Mouse (Mus musculus): ENCODE data around the gene Vwa3b. TPM values are rescaled to one million over a fixed set of nuclear protein-coding genes. Genes with fewer than 3 reads are reported as not detected.

The Vwa3b gene
- polyA plus RNA-seq, 1 experiment from 2014 or later: 1.1 TPM

GRCm38 (mm10) chr1:37214144-37214543 is 187.7 kb downstream of the Vwa3b start, which contains the start of gene Cnga3:
Gene Cnga3, plus strand, starts transcription at chr1:37214434.
- Histone ChIP-seq H3K27ac (replicated peaks) (no peak within 1 kb of the TSS), H3K9ac (ENCODE audit: low read length) (no peak within 1 kb of the TSS), H3K9me3 (ENCODE audit: control insufficient read depth, low read length) (no peaks in the 10 kb centered on the region), H3K27me3 (ENCODE audit: control insufficient read depth, insufficient read depth, low read length) (no peaks in the 10 kb centered on the region), H3K4me3 (ENCODE audit: low read depth, low read length) (no peak within 1 kb of the TSS), H3K4me2 (replicated peaks; ENCODE audit: low read depth) (no peak within 1 kb of the TSS), H3K4me1 (replicated peaks; ENCODE audit: control insufficient read depth, insufficient read depth) (no peaks in the 10 kb centered on the region), H3K36me3 (ENCODE audit: control insufficient read depth, insufficient read depth, low read length) (no peaks in the 10 kb centered on the region)
- ATAC-seq (ENCODE audit: low FRiP score, low TSS enrichment): no peak
- WGBS: 33% methylated on average over 1 of the region's 1 CpGs
- no peak for TF ChIP-seq CTCF (IDR thresholded peaks at IDR 0.05; ENCODE audit: low read depth)
- TF ChIP-seq EP300 (optimal IDR thresholded peaks at IDR 0.05): no peak
- no peak for DNase-seq (ENCODE audit: low spot score)

- ATAC-seq (ENCODE audit: low FRiP score, low TSS enrichment): peak; percentile 56; the same call in 1 of the 2 replicates
- WGBS: 5% methylated on average over 14 of the region's 14 CpGs
Measured at GRCm38 (mm10) chr1:37218386-37218785, 192.0 kb downstream of the Vwa3b start.

GRCm38 (mm10) chr1:37219593-37219992 is 193.2 kb downstream of the Vwa3b start:
- WGBS: 90% methylated on average over 5 of the region's 5 CpGs
- H3K27ac ChIP-seq (replicated peaks): no peak overlapping the region

More at GRCm38 (mm10) chr1:37218386-37218785, 192.0 kb downstream of the Vwa3b start:
- Histone ChIP-seq H3K9ac (ENCODE audit: low read length) (no peak overlapping the region), H3K9me3 (ENCODE audit: control insufficient read depth, low read length) (no peaks in the 10 kb centered on the region), H3K27me3 (ENCODE audit: control insufficient read depth, insufficient read depth, low read length) (no peaks in the 10 kb centered on the region), H3K4me1 (replicated peaks; ENCODE audit: control insufficient read depth, insufficient read depth) (no peaks in the 10 kb centered on the region), H3K4me2 (replicated peaks; ENCODE audit: low read depth) (no peak overlapping the region), H3K4me3 (ENCODE audit: low read depth, low read length) (no peak overlapping the region), H3K27ac (replicated peaks) (no peak overlapping the region), H3K36me3 (ENCODE audit: control insufficient read depth, insufficient read depth, low read length) (no peaks in the 10 kb centered on the region)
- DNase-seq (ENCODE audit: low spot score): peak; percentile 77
- TF ChIP-seq EP300 (optimal IDR thresholded peaks at IDR 0.05): no peak
- no peak for TF ChIP-seq CTCF (IDR thresholded peaks at IDR 0.05; ENCODE audit: low read depth)

GRCm38 (mm10) chr1:37220134-37220907 is 193.9 kb downstream of the Vwa3b start:
- TF ChIP-seq CTCF (IDR thresholded peaks at IDR 0.05; ENCODE audit: low read depth) (no peak), EP300 (optimal IDR thresholded peaks at IDR 0.05) (no peak)
- Histone ChIP-seq H3K4me2 (replicated peaks; ENCODE audit: low read depth) (no peak overlapping the region), H3K27ac (replicated peaks) (no peak overlapping the region), H3K36me3 (ENCODE audit: control insufficient read depth, insufficient read depth, low read length) (no peaks in the 10 kb centered on the region), H3K9ac (ENCODE audit: low read length) (no peak overlapping the region), H3K4me3 (ENCODE audit: low read depth, low read length) (no peak overlapping the region), H3K9me3 (ENCODE audit: control insufficient read depth, low read length) (no peaks in the 10 kb centered on the region), H3K27me3 (ENCODE audit: control insufficient read depth, insufficient read depth, low read length) (no peaks in the 10 kb centered on the region), H3K4me1 (replicated peaks; ENCODE audit: control insufficient read depth, insufficient read depth) (no peaks in the 10 kb centered on the region)
- 37% methylated on average over 6 of the region's 6 CpGs for WGBS
- DNase-seq (ENCODE audit: low spot score): peak; percentile 16
- peak; percentile 54; the same call in 1 of the 2 replicates for ATAC-seq (ENCODE audit: low FRiP score, low TSS enrichment)

More at GRCm38 (mm10) chr1:37219593-37219992, 193.2 kb downstream of the Vwa3b start:
- Histone ChIP-seq H3K9me3 (ENCODE audit: control insufficient read depth, low read length) (no peaks in the 10 kb centered on the region), H3K36me3 (ENCODE audit: control insufficient read depth, insufficient read depth, low read length) (no peaks in the 10 kb centered on the region), H3K4me2 (replicated peaks; ENCODE audit: low read depth) (no peak overlapping the region), H3K9ac (ENCODE audit: low read length) (no peak overlapping the region), H3K4me1 (replicated peaks; ENCODE audit: control insufficient read depth, insufficient read depth) (no peaks in the 10 kb centered on the region), H3K4me3 (ENCODE audit: low read depth, low read length) (no peak overlapping the region), H3K27me3 (ENCODE audit: control insufficient read depth, insufficient read depth, low read length) (no peaks in the 10 kb centered on the region)
- TF ChIP-seq CTCF (IDR thresholded peaks at IDR 0.05; ENCODE audit: low read depth) (no peak), EP300 (optimal IDR thresholded peaks at IDR 0.05) (no peak)
- DNase-seq (ENCODE audit: low spot score) (no peak), ATAC-seq (ENCODE audit: low FRiP score, low TSS enrichment) (no peak)

GRCm38 (mm10) chr1:37222002-37222401 is 195.6 kb downstream of the Vwa3b start:
- 29% methylated on average over 7 of the region's 7 CpGs for WGBS
- Histone ChIP-seq H3K27me3 (ENCODE audit: control insufficient read depth, insufficient read depth, low read length) (no peaks in the 10 kb centered on the region), H3K27ac (replicated peaks) (no peak overlapping the region)

GRCm38 (mm10) chr1:37230404-37230803 is 204.0 kb downstream of the Vwa3b start:
- WGBS: 59% methylated on average over 6 of the region's 6 CpGs
- ATAC-seq (ENCODE audit: low FRiP score, low TSS enrichment): no peak
- H3K9me3 ChIP-seq (ENCODE audit: control insufficient read depth, low read length): no peaks in the 10 kb centered on the region
- H3K4me3 ChIP-seq (ENCODE audit: low read depth, low read length): no peak overlapping the region
- no peak overlapping the region for H3K27ac ChIP-seq (replicated peaks)
- no peaks in the 10 kb centered on the region for H3K36me3 ChIP-seq (ENCODE audit: control insufficient read depth, insufficient read depth, low read length)
- H3K4me2 ChIP-seq (replicated peaks; ENCODE audit: low read depth): no peak overlapping the region
- H3K9ac ChIP-seq (ENCODE audit: low read length): no peak overlapping the region
- no peak for DNase-seq (ENCODE audit: low spot score)
- no peaks in the 10 kb centered on the region for H3K4me1 ChIP-seq (replicated peaks; ENCODE audit: control insufficient read depth, insufficient read depth)
- H3K27me3 ChIP-seq (ENCODE audit: control insufficient read depth, insufficient read depth, low read length): no peaks in the 10 kb centered on the region
- TF ChIP-seq EP300 (optimal IDR thresholded peaks at IDR 0.05) (no peak), CTCF (IDR thresholded peaks at IDR 0.05; ENCODE audit: low read depth) (no peak)

More at GRCm38 (mm10) chr1:37222002-37222401, 195.6 kb downstream of the Vwa3b start:
- Histone ChIP-seq H3K9me3 (ENCODE audit: control insufficient read depth, low read length) (no peaks in the 10 kb centered on the region), H3K4me3 (ENCODE audit: low read depth, low read length) (no peak overlapping the region), H3K4me1 (replicated peaks; ENCODE audit: control insufficient read depth, insufficient read depth) (no peaks in the 10 kb centered on the region), H3K4me2 (replicated peaks; ENCODE audit: low read depth) (no peak overlapping the region), H3K36me3 (ENCODE audit: control insufficient read depth, insufficient read depth, low read length) (no peaks in the 10 kb centered on the region), H3K9ac (ENCODE audit: low read length) (no peak overlapping the region)
- 0 out of 2 replicates have a peak, but pooled peaks have one; percentile 49 for ATAC-seq (ENCODE audit: low FRiP score, low TSS enrichment)
- TF ChIP-seq CTCF (IDR thresholded peaks at IDR 0.05; ENCODE audit: low read depth): no peak
- no peak for TF ChIP-seq EP300 (optimal IDR thresholded peaks at IDR 0.05)
- no peak for DNase-seq (ENCODE audit: low spot score)
